Mouse (Mus musculus): Measurements from ENCODE around the gene AI597479.

AI597479 gene

DNA sequence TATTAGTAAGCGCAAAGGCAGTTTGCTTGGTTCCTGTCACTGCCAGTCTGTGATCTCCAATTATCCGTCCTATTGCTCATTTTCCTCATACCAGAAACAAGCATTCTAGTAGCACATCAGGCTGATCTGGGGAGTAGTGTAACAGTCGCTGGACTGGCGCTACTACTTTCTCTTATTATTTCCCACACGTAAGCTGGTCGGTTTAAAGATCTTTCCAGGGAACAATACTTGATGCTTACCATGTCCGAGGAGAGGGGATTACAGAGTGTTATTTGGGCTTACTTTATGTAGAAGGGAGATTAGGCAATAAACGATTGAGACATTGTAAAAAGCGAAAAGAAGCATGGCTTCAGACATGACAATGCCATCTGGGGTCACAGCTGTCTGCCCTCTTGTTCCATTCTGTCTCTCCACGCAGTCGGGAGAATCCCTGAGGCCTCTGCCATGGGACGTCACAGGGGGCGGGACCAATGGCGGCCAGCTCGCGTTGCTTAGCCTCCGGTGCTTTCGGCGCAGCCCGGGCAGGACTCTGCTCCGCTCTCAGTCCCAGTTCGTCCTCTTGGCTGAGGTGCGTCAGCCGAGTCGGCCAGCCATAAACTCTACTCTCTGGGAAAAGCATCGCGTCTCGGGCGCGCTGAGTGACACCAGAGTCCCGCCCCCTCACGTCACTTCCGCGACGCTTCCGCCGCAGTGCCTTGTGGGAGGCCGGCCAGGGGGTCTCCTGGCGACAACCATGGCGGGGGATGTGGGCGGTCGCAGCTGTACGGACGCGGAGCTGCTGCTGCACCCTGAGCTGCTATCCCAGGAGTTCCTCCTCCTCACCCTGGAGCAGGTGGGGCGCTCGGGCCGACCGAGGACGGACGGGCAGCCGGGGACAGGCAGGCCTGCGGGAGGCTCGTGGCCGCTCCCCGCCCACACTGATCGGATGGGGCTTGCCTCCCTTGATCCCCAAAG is at the start of gene AI597479, which contains the start of gene Tgfbrap1:
Gene AI597479, plus strand, starts transcription at position 680 of the 954 bp plus-strand sequence.
Gene Tgfbrap1, minus strand, starts transcription at position 607 of the 954 bp plus-strand sequence.
- peak; percentile 91 for DNase-seq (ENCODE audit: low spot score)

DNA sequence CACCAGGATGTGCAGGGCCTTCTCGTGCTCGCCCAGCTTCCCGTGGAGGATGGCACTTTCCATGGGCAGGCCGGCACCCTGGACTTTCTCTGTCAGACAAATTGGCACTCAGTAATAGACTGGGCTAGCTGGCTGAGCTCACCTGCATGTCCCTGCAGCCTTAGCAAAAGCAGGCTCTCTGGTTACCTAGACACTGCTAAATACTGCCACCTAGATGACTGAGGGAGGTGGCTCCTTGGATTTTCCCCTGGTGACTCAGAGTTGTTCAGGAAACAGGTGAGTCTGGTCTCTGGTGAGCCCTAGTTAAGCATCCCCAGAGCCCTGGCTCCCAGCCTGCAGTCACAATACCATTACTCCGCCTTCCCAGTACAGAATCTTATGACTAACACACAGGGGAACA is 46.6 kb upstream of the AI597479 start:
- DNase-seq (ENCODE audit: low spot score), result no peak

DNA sequence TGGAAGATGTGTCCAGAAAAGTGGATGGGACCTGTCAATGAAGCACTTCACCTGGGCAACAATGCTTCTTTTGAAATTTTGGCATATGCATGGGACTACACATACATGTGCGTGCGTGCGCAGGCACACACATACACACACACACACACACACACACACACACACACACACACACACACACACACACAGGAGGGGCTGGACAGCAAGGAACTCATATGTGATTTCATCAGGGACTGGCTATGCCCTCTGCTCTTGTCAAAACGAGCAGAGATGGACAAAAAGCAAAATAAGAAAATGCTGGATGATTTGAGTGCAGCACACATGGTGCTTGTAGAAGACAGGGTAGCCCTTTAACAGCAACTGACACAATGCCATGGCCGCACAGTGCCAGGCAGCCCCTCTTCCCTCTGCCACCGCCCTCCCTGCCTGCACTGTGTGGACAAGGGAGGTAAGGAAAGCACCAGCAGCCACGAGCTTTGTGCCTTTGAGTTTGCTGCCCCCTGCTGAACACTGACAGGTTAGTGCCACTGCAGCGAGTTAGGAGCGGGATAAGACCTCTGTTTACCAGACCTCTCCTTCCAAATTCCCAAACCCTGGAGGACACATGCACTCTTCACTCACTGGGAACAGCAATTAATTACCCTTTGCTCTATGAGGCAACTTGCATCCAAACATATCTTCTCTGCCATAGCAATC is 32.7 kb upstream of the AI597479 start:
- peak; percentile 61 for DNase-seq (ENCODE audit: low spot score)

DNA sequence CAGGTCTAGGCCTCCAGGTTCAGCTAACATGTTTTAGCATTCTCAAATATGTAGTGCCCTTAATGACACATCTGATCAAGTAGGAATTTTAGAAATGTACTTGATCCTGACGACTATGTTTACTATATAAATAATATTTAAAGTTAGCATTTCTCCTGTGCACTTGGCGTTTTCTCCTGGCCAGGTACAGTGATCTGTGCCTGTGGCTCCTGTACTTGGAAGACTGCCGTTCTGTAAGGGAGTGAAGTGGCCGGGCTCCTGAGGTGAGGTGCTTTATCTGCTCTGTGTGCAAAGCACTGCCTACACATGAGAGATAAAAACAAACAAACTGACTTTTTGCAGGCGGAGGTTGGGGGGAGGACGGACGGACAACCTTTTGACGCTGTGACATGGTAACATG is 31.9 kb upstream of the AI597479 start:
- DNase-seq (ENCODE audit: low spot score), result no peak

DNA sequence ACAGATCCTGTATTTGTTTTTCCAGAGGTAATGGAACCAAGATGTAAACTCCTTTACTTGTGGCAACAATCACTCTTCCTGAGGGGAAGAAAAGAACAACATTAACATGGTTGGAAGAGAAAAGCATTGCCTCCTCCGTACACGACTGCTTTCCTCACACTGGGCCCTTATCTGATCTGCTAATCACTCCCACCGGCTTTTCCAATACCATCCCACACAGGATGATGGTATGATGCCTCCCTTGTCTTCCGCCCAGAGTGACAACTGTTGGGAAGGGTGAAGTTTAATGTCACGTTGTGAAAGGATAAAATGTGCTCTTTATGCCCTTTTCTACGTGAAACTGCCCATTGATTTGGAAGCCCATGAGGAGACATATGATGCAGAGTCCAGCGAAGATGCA is 31.0 kb upstream of the AI597479 start:
- no peak for DNase-seq (ENCODE audit: low spot score)

DNA sequence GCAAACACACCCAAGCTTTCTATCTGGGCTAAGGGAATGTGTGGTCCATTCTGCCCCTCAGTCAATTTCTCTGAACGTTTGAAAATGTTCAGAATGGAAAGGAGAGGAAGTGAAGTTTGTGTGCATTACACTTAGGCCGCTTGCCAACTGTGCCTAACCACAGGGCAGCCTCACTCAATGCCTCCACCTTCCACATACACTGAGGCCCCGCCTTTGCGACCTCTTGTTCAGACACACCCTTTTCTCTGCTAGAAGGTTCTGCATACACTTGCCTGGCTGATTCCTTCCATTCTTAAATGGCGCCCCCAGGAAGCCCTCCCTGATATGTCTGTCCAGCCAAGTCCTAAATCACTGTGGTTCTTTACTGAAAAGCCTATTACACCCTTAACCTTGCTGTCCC is 27.8 kb upstream of the AI597479 start:
- DNase-seq (ENCODE audit: low spot score), result no peak

DNA sequence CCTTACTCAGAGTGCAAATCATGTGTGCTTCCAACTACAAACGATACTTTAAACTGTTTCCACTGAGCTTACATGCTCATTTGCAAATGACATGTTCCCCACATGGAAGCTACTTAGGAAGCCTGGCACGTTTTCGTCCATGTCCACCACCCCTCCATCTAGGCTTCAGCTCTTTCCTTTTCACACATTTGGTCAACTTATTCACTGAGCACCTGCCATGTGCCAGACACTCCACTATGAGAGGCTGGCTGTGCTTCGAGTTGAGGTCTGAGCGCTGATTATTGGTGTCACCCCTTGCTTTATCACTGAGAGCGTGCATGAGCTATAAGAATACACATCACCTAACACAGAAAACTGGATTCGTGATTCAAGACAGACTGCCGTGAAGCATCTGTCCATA is 26.5 kb upstream of the AI597479 start:
- DNase-seq (ENCODE audit: low spot score), result no peak

DNA sequence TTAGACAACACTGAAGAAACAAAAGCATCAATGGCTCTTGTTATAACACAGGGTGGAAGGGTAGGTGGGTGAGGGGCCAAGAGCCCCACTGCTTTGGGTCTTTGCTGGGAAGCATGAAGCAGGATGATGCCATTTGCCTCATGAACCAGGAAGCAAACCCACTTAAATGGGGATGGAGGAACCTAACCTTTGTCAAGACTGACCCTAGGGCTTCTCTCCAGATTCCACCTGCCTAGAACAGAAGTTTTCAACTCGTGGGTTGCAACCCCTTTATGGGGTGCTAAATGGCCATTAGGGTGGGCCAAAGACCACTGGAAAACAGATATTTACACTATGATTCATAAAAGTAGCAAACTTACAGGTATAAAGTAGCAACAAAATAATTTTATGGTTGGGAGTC is 25.9 kb upstream of the AI597479 start:
- no peak for DNase-seq (ENCODE audit: low spot score)

DNA sequence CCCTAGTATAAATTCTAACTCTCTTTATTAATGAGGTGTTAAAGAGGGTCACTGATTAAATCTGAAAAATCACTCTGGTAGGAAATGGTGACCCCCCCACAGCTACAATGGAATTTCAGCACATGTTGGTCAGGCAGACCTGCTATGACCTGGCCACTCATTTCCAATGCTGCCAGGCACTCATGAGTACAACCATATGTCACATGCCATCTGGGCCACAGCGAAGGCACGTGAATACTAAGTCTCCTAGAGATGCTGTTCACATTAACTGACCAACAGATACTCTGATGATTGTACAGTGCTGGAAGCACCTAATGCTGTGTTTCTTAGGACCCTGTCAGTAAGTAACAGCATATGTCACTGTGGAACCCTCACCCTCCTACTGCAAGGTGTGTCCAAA is 23.7 kb upstream of the AI597479 start:
- no peak for DNase-seq (ENCODE audit: low spot score)

DNA sequence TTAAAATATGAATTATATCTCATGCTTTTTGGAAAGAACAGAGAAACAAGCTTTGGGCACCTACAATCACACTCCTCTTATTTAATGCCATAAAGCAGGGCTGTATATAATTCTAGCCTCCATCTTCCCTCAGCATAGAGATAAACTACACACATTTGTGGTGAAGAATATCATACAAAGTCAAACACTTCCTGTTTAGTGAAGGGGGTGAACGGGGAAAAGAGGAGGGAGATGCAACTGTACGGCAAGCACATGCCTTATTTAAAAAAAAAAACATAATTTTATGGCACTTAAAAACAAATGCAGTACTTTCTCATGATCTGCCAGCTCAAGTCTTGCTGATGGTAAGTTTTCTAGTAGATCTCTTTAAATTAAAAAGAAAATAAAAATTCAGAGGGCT is 20.4 kb upstream of the AI597479 start:
- DNase-seq (ENCODE audit: low spot score), result no peak

DNA sequence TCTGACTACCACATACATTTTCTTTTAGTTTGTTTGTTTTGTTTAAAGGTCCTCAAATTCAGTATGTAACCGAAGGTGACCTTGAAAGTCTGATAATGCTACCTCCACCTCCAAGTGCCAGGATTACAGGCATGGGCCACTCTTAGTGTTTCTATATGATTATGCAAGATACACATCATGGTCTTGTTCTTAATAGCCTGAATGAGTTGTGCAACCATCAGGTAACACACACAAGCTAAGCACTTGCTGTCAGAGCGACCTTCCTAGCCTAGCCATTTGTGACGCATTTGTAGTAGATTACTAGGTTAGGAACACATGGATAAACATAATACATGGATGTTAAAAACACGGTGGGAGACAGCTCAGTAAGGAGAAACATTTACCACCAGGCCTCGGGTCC is 15.6 kb upstream of the AI597479 start:
- DNase-seq (ENCODE audit: low spot score), result no peak

DNA sequence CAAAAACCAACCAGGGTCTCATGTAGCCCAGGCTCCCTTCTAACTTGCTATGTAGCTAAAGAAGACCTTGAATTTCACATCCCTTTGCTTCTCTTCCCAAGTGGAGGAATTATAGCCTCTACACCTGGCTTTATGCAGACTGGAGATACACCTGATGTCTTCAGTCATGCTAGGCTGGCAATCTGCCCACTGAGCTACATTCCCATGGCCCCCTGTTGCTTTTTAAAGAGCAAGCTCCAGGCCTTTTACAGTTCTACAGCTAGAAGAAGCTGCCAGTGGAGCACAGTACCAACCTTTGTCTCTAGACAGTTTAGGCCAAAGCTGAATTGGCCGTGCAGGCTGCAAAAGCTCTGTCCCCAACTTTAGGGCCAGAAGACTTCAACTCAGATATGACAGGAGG is 8.1 kb upstream of the AI597479 start:
- no peak for DNase-seq (ENCODE audit: low spot score)

DNA sequence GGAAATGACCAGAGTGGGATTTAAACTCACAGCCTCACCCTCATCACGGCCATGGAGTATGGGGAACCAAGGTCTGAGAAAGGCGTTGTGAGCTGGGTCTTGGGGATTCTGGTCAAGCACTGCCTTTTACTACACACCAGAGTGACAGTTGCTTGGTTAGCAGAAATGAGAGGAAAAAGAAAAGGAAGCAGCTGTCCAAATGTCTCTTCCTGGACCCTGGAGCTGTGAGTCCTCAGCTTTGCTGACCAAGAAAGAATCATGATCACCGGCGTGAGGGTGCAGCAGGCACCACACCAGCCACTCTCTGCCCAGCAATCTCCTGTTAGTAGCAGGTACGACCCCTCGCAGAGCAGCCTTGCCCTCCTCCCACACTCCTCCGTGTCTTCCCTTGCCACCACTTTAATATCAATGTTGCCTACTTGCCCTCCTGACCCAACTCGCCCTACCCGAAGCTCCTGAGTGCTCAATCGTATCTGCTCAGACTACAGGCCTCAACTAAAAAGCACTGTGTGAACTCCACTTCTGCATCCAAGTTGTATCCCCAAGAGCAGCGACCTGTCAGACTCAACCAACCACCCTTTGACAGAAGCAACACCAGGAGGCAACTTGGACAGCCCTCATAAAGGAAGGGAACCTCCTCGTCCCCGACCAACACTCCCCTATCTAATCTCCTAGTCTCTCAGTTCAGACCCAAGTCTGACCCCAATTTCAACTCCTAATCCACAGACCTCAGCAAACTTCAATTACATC is 7.0 kb upstream of the AI597479 start:
- DNase-seq (ENCODE audit: low spot score), result no peak

DNA sequence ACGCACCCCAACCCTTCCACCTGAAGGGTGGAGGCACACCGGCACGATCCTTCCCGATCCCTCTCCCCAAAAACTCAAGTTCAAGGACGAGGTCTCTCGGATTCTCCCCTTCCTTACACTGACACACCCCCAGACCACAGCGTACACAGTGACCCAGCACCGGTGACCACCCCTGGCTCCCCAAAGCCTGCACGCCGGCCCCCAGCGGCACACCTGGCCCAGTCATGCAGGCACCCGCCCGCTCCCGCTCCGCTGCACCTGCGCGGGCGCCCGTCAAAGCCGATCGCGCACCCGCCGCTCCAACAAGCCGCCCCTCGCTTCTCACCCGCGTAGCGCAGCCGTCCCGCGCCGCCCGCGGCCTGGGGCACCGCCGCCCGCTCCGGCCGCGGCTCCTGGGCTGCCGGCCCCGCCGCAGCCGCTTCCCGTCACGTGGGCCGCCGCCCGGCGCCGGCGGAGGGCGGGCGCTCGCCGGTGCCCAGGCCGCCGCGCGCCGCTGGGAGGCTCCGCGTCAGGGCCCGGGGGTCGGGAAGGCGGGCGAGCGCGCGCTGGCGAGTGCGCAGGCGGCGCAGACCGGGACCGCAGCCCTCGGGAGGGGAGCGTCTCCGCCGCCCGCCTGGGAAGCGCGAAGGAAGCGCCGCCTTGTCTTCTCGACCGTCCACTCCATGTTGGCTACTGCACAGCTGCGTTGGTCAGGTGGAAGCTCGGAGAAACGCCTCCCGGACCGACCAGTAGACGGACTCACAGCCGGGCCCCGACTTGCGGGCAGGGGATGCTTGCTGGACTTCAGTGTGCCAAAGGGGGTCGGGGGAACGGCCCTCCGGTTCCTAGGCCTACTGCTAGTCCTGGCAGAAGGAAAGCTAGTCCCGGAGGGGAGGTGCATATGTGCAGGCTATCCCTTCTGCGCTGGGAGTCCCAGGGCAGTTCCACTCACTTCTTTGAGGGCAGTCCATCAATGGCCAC is 6.2 kb upstream of the AI597479 start:
- peak; percentile 77 for DNase-seq (ENCODE audit: low spot score)

DNA sequence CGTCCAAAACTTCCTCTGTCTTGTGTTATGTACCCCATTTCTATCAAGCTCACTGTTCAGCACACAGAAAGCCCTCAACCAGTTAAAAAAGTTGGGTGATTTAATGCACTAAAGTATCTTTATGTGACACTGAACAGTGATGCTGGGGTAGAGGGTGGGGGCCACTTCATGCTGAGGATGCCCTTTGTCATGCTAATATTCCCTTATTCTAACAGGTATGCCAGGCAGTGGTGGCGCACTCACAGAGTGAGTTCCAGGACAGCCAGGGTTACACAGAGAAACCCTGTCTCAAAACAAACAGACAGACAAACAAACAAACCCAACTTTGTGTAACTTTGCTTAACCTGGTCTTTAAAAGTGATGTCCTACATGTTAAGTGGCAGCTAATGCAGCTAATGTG is 4.3 kb upstream of the AI597479 start:
- DNase-seq (ENCODE audit: low spot score), result no peak

DNA sequence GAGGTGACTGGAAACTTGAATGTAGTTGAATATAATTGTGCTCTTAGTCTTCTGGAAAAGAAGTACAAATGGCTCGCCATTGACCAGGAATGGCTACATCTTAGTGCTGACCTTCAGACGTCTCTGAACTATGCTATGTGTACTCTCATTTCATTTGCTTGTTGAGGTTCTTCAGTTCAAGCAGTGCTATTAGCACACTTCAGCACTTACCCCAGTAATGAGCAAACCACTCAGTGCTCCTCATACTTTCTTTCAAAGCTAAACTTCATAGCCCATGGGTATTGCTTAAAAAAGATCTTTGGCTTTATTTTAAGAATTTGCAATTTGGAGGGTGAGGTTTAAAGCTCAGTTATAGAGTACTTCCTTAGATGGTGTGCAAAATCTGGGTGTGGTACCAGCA is 10.2 kb downstream of the AI597479 start:
- no peak for DNase-seq (ENCODE audit: low spot score)

DNA sequence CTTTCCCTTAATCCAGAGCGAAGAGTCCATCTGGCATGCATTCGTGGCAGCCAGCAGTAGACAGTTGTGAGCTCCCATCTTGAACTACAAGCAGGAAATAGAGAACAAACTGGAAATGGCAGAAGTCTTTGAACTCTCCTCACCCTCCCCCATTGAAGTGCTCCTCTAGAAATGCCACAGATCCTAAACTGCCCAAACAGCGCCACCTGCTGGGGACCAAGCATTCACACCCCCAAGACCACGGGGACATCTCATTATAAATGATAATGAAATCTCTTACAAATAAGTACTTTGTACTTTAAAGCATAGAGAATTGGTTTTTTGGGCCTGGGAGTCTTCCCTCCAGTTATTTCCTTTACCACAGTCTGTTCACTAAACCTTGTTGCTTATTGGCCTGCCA is 12.0 kb downstream of the AI597479 start:
- DNase-seq (ENCODE audit: low spot score), result peak; percentile 27

DNA sequence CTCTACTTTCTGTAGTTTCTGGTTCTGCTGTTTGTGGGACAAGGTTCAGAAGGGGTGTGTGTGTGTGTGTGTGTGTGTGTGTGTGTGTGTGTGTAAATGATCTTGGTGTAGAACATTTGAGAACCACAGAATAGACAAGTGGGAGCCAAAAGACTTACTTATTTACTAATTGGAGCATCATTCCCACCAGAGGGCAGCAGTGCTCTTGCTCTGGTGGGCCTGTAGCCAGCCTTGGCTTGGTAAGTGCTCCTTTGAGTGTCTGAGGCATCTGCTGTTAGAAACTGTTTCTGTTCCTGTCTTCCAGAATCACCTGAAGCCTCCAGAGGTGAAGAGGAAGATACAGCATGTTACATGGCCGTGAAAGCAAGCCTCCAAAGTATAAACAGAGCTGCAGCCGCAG is 14.4 kb downstream of the AI597479 start:
- DNase-seq (ENCODE audit: low spot score), result peak; percentile 37

DNA sequence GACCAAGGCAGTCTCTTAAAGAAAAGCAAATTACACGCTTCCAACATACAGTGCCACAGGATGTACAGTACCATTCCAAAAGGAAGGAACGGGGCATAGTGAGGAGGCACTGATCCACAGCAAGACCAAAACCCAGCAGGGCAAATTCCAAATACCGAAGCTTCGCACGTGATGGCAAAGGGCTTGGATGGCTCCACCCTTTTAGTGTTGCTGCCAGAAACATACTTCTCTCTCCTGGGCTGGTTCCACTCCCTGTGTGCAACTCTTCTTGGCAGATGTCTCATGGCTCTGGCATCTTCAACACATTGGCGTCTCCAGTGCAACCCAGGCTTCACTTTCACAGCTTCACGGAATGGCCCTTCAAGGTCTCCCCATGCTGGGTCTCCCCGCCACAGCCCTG is 18.9 kb downstream of the AI597479 start:
- no peak for DNase-seq (ENCODE audit: low spot score)

DNA sequence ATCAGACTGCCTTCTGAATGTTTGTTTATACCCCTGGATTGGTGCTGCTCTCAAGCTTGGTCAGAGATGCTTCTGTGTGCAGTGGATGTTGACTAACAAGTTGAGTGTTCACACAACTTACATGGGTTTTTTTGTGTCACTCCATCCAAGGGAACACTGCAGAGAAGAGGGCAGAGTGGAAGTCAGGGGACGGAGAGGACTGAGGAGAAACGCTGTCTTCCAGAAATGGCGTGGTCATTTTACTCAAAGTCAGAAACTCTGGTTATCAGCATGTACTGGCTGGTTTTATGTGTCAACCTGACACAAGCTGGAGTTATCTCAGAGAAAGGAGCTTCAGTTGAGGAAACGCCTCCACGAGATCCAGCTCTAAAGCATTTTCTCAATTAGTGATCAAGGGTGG is 22.4 kb downstream of the AI597479 start:
- DNase-seq (ENCODE audit: low spot score), result no peak

DNA sequence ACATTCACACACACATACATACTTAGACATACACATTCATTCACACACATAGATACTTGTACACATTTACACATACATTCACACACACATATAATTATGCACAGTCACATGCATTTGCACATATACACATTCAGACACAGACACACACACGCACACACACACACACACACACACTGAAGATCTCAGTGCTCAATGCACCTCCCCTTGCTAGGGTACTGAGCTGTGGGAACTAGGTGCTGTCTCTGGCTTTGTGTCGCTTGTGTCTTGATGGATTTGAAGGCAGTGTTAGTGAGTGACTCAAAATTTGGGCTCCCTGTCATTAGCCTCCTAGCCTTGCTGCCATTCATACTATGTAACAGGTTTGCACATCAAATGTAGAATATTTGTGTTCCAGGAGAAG is 24.1 kb downstream of the AI597479 start:
- DNase-seq (ENCODE audit: low spot score), result no peak
